Mouse (Mus musculus): ENCODE results near the gene Rapgef4.

- TF ChIP-seq ZNF384 (IDR thresholded peaks at IDR 0.05; ENCODE audit: low read depth, low read length) = no peak
- TF ChIP-seq CHD2 (IDR thresholded peaks at IDR 0.05; ENCODE audit: low read depth, low read length) = no peak
Observed at GRCm38 (mm10) chr2:72169451-72170100, 188.5 kb downstream of the Rapgef4 start.

Measured in ES-E14 (cell line).